Mouse (Mus musculus): ENCODE measurements around the gene Vwa1. TPM values are rescaled to one million over a fixed set of nuclear protein-coding genes. Genes with fewer than 3 reads are reported as not detected.

Gene Vwa1
- polyA plus RNA-seq, 1 experiment = 0.99 TPM

DNA sequence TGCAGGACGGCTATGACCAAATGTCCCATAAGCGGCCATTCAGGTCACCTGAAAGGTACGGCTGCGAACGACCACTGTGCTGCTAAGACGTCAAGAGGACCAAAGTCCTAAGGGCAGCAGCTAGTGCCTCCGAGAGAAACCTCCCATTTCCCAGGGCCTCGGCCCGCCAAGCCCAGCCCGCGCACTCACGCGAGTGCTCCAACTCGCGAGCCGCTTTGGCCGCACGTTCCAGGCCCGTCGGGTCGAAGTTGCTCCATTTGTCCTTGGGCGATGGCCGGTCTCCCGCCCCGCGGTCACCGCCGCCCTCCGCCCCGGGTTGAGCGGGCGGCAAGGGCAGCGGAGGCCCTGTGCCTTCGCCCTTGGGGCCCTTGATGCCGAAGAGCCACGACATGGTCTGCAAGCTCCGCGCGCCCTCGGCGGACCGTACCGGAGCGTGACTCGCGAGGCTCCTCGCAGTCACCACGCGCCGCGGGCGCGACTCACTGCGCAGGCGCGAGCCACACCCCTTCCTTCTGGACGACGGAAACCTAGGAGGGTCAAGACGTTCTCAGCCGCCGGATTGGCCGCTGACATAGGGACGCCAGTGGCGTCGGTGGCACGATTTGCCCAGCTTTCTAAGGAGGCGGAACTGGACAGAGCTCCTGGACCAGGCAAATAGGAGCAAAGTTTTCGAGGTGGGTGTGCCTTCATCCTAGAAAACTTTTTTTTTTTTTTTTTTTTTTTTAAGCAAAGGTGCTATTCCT is 13.7 kb downstream of the Vwa1 start, which contains the start of gene Atad3a:
TSS of gene Atad3a (minus strand) at position 481 of the 743 bp plus-strand sequence.
- Histone ChIP-seq H3K36me3 (ENCODE audit: control insufficient read depth, insufficient read depth, low read length, poor library complexity, severe bottlenecking) (peaks cover 14% of the 10 kb centered on the region), H3K4me3 (ENCODE audit: low read depth, low read length) (peak within 1 kb of the TSS; percentile 72), H3K4me1 (ENCODE audit: control insufficient read depth, insufficient read depth, low read length) (no peaks in the 10 kb centered on the region), H3K9me3 (replicated peaks; ENCODE audit: control insufficient read depth, insufficient read depth, low read length, poor library complexity, severe bottlenecking) (no peaks in the 10 kb centered on the region), H3K27ac (ENCODE audit: insufficient read depth, low read length) (no peak within 1 kb of the TSS), H3K9ac (ENCODE audit: low read depth, poor library complexity, severe bottlenecking) (peak within 1 kb of the TSS; percentile 72), H3K27me3 (ENCODE audit: control insufficient read depth, insufficient read depth, low read length, poor library complexity, severe bottlenecking) (no peaks in the 10 kb centered on the region)
- TF ChIP-seq CTCF (IDR thresholded peaks at IDR 0.05; ENCODE audit: low read depth, low read length) (no peak), EP300 (IDR thresholded peaks at IDR 0.05; ENCODE audit: insufficient read depth, low read depth, low read length) (no peak), POLR2A (IDR thresholded peaks at IDR 0.05; ENCODE audit: insufficient read depth, low read length) (peak; percentile 89)

DNA sequence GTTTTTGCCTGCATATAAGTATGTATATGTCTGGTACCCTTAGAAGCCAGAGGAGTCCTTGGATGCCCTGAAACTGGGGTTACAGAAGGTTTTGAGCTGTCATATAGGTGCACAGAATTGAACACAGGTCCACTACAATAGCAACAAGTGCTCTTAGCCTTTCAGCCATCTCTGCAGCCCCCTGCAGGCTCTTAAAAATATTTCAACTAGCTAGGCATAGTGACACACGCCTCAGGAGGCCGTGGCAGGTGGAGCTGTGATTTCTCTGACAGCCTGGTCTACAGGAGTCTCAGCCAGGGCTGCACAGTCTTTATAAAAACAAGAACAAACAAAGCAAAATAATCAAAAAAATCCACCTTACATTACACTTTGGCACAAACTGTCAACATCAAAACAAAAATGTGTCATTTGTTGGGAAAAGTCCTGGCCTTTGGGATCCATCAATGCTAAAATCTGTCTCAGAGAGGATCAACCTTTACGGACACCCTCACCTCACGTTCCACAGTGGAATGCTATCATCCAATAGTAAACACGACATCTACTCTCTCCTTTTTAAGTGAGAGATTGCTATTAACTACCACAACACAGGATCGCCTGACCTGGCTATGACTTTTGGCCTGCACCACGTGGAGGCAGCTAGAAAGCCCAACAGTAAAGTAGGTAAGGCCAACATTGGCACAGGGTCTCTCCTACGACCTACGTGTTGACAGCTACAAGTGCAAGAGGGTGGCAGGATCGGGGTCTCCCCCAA is 14.5 kb downstream of the Vwa1 start:
- no peak overlapping the region for H3K27ac ChIP-seq (ENCODE audit: insufficient read depth, low read length)
- TF ChIP-seq POLR2A (IDR thresholded peaks at IDR 0.05; ENCODE audit: insufficient read depth, low read length) (no peak), CTCF (IDR thresholded peaks at IDR 0.05; ENCODE audit: low read depth, low read length) (no peak), EP300 (IDR thresholded peaks at IDR 0.05; ENCODE audit: insufficient read depth, low read depth, low read length) (no peak)

DNA sequence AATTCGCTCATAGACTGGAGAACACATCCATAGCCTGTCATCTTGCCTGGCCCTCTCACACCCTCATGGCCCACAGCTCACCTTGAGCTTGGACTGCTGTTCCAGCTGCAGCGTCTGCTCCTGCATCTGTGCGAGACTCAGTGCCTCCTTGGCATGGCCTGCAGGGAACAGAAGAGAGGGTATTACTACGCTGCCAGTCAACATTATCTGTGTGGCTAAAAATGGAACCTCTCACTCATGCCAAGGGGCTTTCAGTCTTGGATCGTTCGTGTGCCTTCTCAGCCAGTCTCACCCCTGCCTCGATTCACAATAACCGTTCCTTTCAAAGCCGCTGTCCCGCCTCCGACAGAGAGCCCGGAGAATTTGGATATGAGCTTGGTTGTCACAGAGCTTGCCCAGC is 17.5 kb downstream of the Vwa1 start:
- no peaks in the 10 kb centered on the region for H3K27me3 ChIP-seq (ENCODE audit: control insufficient read depth, insufficient read depth, low read length, poor library complexity, severe bottlenecking)
- no peak overlapping the region for H3K9ac ChIP-seq (ENCODE audit: low read depth, poor library complexity, severe bottlenecking)
- H3K27ac ChIP-seq (ENCODE audit: insufficient read depth, low read length) = no peak overlapping the region
- H3K36me3 ChIP-seq (ENCODE audit: control insufficient read depth, insufficient read depth, low read length, poor library complexity, severe bottlenecking) = peaks cover 48% of the 10 kb centered on the region
- H3K9me3 ChIP-seq (replicated peaks; ENCODE audit: control insufficient read depth, insufficient read depth, low read length, poor library complexity, severe bottlenecking) = no peaks in the 10 kb centered on the region
- no peak overlapping the region for H3K4me3 ChIP-seq (ENCODE audit: low read depth, low read length)
- no peak for TF ChIP-seq CTCF (IDR thresholded peaks at IDR 0.05; ENCODE audit: low read depth, low read length)
- TF ChIP-seq POLR2A (IDR thresholded peaks at IDR 0.05; ENCODE audit: insufficient read depth, low read length) = no peak
- no peaks in the 10 kb centered on the region for H3K4me1 ChIP-seq (ENCODE audit: control insufficient read depth, insufficient read depth, low read length)

More for the DNA sequence above, 14.5 kb downstream of the Vwa1 start:
- Histone ChIP-seq H3K36me3 (ENCODE audit: control insufficient read depth, insufficient read depth, low read length, poor library complexity, severe bottlenecking) (peaks cover 22% of the 10 kb centered on the region), H3K9me3 (replicated peaks; ENCODE audit: control insufficient read depth, insufficient read depth, low read length, poor library complexity, severe bottlenecking) (no peaks in the 10 kb centered on the region), H3K9ac (ENCODE audit: low read depth, poor library complexity, severe bottlenecking) (peak overlapping the region; percentile 72), H3K4me3 (ENCODE audit: low read depth, low read length) (peak overlapping the region; percentile 72), H3K27me3 (ENCODE audit: control insufficient read depth, insufficient read depth, low read length, poor library complexity, severe bottlenecking) (no peaks in the 10 kb centered on the region), H3K4me1 (ENCODE audit: control insufficient read depth, insufficient read depth, low read length) (no peaks in the 10 kb centered on the region)

DNA sequence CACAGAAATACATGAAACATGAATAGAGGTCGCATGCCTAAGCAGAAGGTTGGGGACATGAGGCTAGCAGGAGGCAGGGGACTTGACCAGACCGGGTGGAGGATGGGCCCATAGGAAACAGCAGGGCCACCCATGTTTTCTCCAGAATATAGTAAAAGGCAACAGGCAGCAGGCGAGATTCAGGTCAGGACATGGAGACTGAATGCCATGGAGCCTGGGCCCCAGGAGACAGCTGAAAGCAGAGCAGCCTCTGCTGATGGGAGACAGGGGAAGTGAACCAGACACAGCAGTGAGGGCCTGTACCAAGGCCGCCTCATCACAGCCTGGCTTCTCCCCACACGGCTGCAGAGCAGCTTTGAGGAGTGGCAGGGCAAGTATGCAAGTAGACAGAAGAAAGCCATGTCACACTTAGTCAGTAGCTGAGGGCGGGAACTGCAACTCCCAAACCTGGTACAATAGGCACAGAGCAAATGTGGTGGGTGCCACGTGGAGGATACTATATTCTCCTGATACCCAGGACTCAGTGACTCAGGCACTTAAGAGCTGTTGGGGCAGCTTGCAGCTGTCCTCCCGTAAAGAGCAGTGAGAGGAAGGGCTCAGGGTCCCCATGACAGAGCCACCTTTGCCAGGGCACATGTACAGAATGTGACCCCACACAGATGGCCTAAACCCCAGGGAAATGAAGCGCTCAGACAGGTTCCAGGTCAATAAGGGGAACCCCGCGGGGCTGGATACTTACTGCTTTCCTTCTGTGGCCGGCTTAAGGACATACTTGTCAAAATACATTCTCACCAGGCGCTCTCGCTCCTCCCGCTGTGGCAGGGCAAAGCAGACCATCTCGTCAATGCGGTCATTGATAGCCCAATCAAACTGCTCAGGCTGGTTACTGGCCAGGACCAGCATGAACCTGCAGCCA is 27.7 kb downstream of the Vwa1 start:
- Histone ChIP-seq H3K9ac (ENCODE audit: low read depth, poor library complexity, severe bottlenecking) (no peak overlapping the region), H3K4me3 (ENCODE audit: low read depth, low read length) (no peak overlapping the region), H3K4me1 (ENCODE audit: control insufficient read depth, insufficient read depth, low read length) (no peaks in the 10 kb centered on the region), H3K36me3 (ENCODE audit: control insufficient read depth, insufficient read depth, low read length, poor library complexity, severe bottlenecking) (peaks cover 84% of the 10 kb centered on the region), H3K27me3 (ENCODE audit: control insufficient read depth, insufficient read depth, low read length, poor library complexity, severe bottlenecking) (no peaks in the 10 kb centered on the region), H3K27ac (ENCODE audit: insufficient read depth, low read length) (no peak overlapping the region), H3K9me3 (replicated peaks; ENCODE audit: control insufficient read depth, insufficient read depth, low read length, poor library complexity, severe bottlenecking) (no peaks in the 10 kb centered on the region)
- TF ChIP-seq EP300 (IDR thresholded peaks at IDR 0.05; ENCODE audit: insufficient read depth, low read depth, low read length) = no peak
- TF ChIP-seq POLR2A (IDR thresholded peaks at IDR 0.05; ENCODE audit: insufficient read depth, low read length) = no peak
- no peak for TF ChIP-seq CTCF (IDR thresholded peaks at IDR 0.05; ENCODE audit: low read depth, low read length)

DNA sequence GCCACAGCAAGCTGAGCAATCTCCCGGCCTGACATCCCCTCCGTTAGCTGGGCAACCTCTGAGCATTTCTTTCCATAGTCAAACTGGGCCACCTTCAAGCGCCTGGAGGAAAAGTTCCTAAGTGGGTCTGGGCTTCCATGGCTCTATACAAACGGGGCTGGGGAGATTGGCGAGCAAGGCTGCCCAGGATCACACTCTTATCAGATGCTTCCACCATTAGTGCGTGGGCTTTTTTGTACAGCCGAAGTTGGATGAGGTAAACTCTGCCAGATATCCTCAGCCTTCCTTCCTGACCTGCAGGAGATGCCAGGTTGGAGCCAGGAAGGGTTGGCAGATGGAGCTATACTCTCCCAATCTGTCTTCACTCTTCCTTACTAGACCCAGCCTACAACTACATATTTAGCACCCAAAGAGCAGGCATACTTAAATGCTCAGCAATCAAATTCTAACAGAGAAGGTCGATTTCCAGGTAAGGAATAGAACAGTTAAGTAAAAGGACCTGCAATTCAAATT is 28.4 kb downstream of the Vwa1 start:
- Histone ChIP-seq H3K27me3 (ENCODE audit: control insufficient read depth, insufficient read depth, low read length, poor library complexity, severe bottlenecking) (no peaks in the 10 kb centered on the region), H3K36me3 (ENCODE audit: control insufficient read depth, insufficient read depth, low read length, poor library complexity, severe bottlenecking) (peaks cover 82% of the 10 kb centered on the region), H3K4me3 (ENCODE audit: low read depth, low read length) (no peak overlapping the region), H3K9me3 (replicated peaks; ENCODE audit: control insufficient read depth, insufficient read depth, low read length, poor library complexity, severe bottlenecking) (no peaks in the 10 kb centered on the region), H3K9ac (ENCODE audit: low read depth, poor library complexity, severe bottlenecking) (no peak overlapping the region), H3K27ac (ENCODE audit: insufficient read depth, low read length) (no peak overlapping the region), H3K4me1 (ENCODE audit: control insufficient read depth, insufficient read depth, low read length) (no peaks in the 10 kb centered on the region)
- TF ChIP-seq POLR2A (IDR thresholded peaks at IDR 0.05; ENCODE audit: insufficient read depth, low read length) (no peak), CTCF (IDR thresholded peaks at IDR 0.05; ENCODE audit: low read depth, low read length) (no peak), EP300 (IDR thresholded peaks at IDR 0.05; ENCODE audit: insufficient read depth, low read depth, low read length) (no peak)

All from ES-Bruce4 (cell line).